Mouse (Mus musculus) right cerebral cortex, postnatal 36 days (tissue): ENCODE measurements around the gene Clec16a.

Source experiments
- DNase-seq, 2 experiments: peaks; one replicate each; pipeline ENCODE4 v3.0.0; 2022; ENCODE audit warnings: low spot score in 2 of 2, mixed read lengths in 1 of 2

Gene Clec16a

GRCm38 (mm10) chr16:10642857-10643633 is 97.9 kb downstream of the Clec16a start:
- DNase-seq: no peak

DNA sequence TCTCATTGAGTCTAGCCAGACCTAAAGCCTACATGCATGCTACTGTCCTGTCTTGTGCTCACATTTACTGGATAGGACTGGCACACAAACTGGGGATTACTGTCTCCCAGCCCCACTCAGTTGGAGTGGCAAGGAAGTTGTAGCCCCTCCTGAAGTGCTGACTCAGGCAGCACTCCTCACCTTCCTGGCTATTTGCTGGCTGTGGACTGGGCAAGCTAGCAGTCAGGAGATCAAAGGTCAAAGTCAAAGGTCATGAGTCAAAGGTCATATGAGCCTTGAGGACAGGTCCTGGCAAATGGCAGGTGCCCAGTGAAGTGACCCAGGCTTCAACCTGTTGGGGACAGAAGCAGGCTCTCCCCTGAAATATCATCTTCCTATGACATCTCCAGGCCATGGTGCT is 99.1 kb downstream of the Clec16a start:
- no peak for DNase-seq

- no peak for DNase-seq
These were observed 99.6 kb downstream of the Clec16a start for GRCm38 (mm10) chr16:10644731-10645130.

DNA sequence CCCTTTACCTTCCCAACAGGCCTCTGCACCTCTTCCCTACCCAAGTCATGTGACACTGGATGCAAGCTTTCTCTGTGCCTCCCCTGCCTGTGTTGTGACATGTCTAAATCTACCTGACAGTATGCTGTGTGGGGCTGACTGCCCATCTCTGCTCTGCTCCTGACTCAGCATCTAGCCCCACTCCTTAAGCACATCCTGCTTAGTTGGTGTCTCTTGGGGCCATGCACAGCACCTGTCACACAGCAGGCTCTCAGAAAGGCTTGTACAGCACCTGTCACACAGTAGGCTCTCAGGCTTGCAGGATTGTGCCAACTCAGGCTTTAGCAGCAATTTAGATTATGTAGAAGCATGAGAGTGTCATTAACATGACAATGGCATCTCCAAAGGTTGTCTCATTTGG is 106.7 kb downstream of the Clec16a start:
- no peak for DNase-seq

DNA sequence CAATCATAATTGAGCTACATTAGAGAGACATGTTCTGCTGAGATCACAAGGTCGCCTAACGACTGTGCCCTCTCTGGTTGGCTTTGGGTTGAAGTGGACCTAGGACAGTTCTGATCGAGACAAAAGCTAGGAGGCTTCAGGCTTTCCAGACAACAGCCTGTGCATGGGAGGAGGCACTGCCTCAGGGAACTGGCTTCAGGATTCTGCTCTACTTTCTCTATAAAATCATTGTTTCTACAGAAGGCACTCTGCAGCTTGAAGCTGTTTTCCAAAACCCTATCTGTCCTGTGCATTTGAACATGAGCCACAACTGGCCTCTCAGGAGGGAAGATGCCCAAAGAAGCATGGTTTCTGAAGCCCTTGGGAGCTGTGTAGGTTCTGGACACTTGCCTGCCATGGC is 107.8 kb downstream of the Clec16a start:
- no peak for DNase-seq

- DNase-seq: no peak
These were observed 110.1 kb downstream of the Clec16a start for GRCm38 (mm10) chr16:10655236-10655635.

GRCm38 (mm10) chr16:10655926-10656325 is 110.8 kb downstream of the Clec16a start:
- no peak for DNase-seq

DNA sequence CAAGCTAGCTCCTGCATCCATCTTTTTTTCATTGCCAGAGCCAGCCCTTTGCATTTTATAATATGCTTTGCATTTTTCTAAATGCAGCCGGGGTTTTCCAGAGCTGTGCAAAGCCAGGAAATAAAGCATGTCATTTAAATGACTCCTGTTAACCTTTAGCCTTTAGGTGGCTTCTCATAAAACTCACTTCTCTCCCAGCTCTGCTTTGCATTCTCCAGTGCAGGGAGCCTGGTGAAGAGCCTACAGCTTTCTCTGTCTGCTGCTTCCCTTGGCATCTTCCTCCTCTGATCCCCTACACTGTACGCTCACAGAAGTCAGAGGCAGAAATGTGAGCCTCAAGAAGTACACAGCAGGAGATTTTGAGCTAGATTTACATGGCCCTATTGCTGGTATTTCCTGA is 111.3 kb downstream of the Clec16a start:
- DNase-seq: no peak

- DNase-seq: no peak
These were observed 111.8 kb downstream of the Clec16a start for GRCm38 (mm10) chr16:10656939-10657338.

- DNase-seq: no peak
These were observed 114.1 kb downstream of the Clec16a start for GRCm38 (mm10) chr16:10659211-10659610.

DNA sequence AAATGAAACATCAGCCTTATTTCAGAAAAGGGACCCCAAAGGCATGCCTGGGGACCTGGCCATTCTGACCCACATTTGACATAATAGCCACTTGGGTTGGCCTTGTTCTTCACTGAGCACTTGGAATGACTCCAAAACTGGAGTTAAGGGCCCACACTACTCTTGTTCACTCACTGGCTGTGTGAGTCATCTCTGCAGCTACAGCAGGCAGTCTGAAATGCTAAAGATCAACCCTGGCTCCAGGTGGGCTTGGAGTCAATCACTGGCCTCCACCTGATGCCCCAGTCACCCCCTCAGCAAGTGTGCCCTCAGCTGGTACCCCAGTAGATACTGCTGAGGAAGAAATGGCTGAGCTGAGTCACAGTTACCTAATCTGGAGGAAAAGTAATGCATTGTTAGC is 115.4 kb downstream of the Clec16a start:
- DNase-seq: peak in 1 of 2 experiments; percentile 15

DNA sequence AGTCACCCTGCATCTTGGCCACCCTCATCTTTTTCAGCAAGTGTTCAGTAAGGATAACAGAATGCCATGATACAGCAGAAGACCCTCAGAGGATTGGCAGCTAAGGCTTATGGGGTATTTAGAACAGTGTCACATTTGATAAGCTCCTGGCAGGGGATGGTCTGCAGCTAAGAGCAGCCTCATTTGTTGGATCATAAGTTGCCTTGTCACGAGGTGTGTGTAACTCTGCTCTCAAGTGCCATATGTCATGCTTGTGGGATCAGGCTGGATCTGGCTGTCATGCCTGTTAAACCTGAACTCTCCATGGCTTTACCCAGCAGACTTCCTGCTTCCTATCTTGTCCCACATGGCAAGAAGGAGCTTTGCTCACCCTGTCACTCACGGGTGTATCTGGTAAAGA is 116.2 kb downstream of the Clec16a start:
- DNase-seq: no peak

- DNase-seq: no peak
These were observed 119.0 kb downstream of the Clec16a start for GRCm38 (mm10) chr16:10663890-10664731.

DNA sequence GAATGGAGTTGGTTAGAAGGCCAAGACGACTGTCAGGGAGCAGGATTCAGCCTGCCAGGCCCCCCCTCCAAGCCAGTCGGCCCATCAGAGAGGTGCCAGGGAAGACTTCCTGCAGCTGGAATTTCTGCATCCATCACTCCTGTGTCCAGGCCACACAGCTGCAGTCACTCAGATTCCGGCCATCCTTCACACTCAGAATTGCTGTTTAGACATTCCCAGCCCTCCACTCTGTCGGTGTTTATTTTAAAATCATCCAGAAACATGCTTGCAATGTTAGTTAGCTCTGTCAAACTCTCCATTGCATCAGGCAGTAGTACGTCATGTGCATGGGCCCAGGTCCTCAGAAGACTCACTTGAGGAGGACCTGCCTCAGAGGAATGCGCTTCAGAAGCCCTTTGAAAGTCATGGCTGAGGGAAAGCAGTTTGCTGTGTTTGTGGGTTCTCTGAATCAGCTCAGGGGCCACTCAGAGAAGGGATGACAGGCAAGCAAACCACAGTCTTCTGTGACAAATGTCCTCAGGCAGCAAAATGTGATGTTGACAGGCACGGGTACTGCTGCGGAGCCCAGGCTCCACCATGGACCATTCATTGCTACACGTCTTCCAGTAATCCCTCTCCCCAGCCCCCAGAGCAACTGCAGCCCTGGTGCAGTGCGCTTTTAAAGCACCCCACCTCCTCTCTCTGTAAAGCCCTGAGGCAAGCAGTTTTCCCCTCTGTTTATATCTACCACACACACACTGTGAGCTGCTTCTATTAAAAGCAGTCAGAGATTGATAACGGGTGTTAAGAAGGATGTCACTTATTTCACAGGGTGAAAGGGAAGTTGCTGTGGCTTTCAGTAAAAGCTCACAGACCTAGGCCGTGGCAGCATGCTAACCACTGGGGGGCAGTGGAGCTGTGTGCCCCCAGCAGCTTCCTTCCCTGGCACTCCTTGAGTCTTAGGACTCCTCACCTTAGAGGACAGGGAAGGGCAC is 120.1 kb downstream of the Clec16a start:
- no peak for DNase-seq

DNA sequence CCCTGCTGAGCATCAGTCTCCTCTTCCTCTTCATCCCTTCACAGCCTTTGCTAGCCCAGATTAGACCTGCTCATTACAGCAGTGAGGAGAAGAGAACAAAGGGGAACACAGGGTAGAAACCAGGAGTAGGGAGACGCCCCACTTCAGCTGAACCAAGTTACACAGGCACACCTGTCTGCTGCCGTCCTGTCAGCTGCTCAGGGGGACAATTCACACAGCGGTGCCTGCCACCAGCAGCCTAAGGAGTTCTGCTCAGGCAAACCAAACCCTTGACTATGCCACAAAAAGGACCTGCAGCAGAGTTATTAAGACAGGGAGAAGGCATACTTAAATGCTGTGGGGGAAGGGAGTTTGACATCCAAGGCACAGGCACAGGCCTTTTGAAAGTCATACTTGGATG is 121.6 kb downstream of the Clec16a start:
- no peak for DNase-seq

- no peak for DNase-seq
These were observed 123.3 kb downstream of the Clec16a start for GRCm38 (mm10) chr16:10668453-10668852.

DNA sequence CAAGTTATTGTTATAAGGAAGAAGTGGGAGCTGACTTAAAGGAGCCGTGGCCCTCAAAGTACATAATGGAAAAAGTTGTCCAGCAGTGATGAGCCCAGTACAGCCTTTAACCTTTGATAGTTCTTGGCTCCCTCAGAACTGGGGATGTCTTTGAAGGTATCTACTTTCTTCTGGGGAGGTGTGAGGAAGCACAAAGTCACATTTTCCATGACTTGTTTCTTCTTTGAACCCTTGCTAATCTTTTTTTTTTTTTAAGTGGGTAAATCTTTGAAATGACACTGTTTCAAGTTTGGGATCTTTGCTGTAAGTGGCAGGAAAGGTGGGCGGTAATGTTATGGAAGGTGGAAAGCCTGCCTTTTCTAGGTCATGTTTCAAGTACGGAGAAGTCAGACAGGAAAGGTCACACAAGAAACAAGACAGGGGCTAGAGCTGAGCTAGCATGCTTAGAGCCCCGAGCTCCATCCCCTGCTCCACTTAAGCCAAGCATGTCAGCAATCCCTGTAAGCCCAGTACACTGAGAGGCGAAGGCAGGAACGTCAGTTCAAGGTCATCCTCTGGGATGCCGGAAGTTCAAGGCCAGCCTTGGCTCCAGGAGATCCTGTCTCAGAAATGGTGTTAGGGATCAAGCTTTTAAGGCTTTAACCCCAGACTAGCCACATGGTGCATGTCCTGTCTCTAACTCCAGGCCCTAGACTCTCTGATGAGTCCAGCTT is 124.0 kb downstream of the Clec16a start:
- no peak for DNase-seq

DNA sequence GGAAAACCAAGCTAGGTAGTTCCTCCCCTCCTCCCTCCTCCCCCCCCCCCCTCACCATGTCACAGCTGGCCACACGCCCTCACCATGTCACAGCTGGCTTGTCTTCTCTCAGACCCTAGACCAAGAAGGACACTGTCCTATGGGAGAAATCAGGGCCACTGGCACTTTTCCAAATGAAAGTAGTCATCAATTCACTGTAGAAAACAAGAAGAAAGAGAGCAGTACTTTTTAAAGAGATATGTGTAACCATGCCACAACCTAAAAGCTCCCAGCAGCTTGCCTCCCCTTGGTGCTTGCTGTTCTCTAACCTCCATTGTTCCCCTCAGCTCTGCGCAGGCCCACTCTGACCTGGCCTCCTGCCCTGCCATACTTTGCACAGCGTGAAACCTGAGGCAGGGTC is 124.8 kb downstream of the Clec16a start:
- DNase-seq: no peak

DNA sequence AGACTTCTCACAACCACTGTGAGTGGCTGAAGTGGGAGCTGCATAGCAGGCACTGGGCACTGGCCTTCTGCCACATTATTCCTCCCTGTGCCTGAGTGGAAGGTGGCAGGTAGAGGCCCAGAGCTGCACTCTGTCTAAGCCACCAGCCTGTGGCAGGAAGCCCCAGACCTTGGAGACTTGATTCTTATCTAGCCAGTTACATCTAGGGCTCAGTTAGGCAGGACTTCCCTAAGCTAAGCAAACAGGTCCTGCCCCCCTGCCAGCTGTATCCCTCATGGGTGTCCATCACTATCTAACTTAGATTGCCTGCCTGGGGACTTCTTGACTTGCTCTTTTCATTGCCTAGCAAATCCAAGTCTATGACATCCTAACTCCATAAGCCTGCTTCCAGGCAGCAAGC is 127.4 kb downstream of the Clec16a start:
- no peak for DNase-seq

DNA sequence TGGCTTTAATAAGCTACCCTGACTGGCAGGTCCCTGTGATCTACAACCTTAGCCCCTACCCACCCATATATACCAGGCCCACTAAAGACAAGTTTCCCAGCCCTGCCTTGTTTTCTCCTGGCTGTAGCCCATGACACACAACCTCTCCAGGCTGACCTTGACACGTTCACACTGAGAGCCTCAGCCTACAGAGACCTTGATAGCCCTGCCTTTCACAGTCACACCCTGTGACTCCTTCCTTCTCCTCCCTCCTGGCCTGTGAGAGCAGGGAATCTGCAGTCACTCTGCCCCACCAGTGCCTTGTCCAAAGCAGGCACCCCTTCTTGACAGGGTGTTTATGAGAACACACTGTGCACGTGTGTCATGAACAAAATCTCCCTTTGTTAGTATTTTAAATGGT is 128.9 kb downstream of the Clec16a start:
- no peak for DNase-seq

DNA sequence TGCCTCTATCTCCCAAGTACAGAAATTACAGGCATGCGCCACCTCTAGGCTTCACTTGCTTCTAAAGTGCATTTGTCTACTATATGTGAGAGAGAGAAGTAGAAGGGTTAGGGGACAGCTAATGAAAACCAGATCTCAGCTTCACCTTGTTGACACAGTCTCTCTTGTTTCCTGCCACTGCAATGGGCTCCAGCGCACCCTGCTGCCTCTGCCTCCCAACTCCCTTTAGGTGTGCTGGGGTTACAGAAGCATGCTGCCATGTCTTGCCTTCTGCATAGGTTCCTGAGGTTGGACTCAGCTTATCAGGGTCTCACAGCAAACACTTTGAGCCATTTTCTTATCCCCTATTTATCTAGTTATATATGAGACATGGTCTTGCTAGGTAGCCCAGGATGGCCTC is 129.8 kb downstream of the Clec16a start:
- no peak for DNase-seq
